Mouse (Mus musculus): ENCODE data around the gene Wasf2. TPM values are rescaled to one million over a fixed set of nuclear protein-coding genes. Genes with fewer than 3 reads are reported as not detected.

Gene Wasf2
- polyA plus RNA-seq, 1 experiment, result 163 TPM

- TF ChIP-seq POLR2A (IDR thresholded peaks at IDR 0.05; ENCODE audit: control insufficient read depth, extremely low read depth, insufficient read depth, low read length, poor library complexity) (no peak), CTCF (IDR thresholded peaks at IDR 0.05; ENCODE audit: borderline replicate concordance, control insufficient read depth, extremely low read depth, insufficient read depth, low read length, poor library complexity) (no peak)
Measured at GRCm38 (mm10) chr4:133195014-133195413, 64.7 kb downstream of the Wasf2 start.

DNA sequence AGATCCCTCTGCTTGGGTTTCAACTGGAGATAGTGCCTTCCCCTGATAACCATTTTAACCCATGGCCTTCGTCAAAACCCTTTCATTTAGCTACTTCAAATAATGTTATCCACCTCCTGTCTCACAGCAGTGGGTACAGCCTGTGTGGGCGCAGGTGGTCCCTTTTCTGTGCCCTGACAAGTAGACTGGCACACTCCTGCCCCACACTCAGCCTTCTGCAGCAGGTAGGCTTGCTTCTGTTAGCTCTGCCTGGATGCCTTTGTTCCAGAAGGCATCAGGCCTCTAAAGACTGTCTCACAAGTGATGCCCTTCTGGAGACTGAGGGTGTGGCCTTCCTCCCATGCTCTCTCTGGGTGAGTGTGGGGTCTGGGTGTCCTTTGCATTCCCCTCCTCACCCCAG, 65.8 kb downstream of the Wasf2 start:
- DNase-seq, result no peak
- Histone ChIP-seq H3K4me1 (replicated peaks; ENCODE audit: control insufficient read depth, insufficient read depth, low read length) (peaks cover 27% of the 10 kb centered on the region), H3K27ac (ENCODE audit: control insufficient read depth, insufficient read depth, low read length) (peak overlapping the region; percentile 64), H3K36me3 (ENCODE audit: control insufficient read depth, insufficient read depth, low read length) (peaks cover 47% of the 10 kb centered on the region), H3K4me3 (ENCODE audit: control insufficient read depth, insufficient read depth, low read length) (no peak overlapping the region), H3K27me3 (ENCODE audit: control insufficient read depth, insufficient read depth, low read length) (no peaks in the 10 kb centered on the region)
- TF ChIP-seq CTCF (IDR thresholded peaks at IDR 0.05; ENCODE audit: borderline replicate concordance, control insufficient read depth, extremely low read depth, insufficient read depth, low read length, poor library complexity) (no peak), POLR2A (IDR thresholded peaks at IDR 0.05; ENCODE audit: control insufficient read depth, extremely low read depth, insufficient read depth, low read length, poor library complexity) (no peak)
- WGBS, result 33% methylated on average over 2 of the region's 2 CpGs

More at GRCm38 (mm10) chr4:133195014-133195413, 64.7 kb downstream of the Wasf2 start:
- Histone ChIP-seq H3K4me1 (replicated peaks; ENCODE audit: control insufficient read depth, insufficient read depth, low read length) (peaks cover 27% of the 10 kb centered on the region), H3K27me3 (ENCODE audit: control insufficient read depth, insufficient read depth, low read length) (no peaks in the 10 kb centered on the region), H3K36me3 (ENCODE audit: control insufficient read depth, insufficient read depth, low read length) (peaks cover 59% of the 10 kb centered on the region), H3K4me3 (ENCODE audit: control insufficient read depth, insufficient read depth, low read length) (no peak overlapping the region), H3K27ac (ENCODE audit: control insufficient read depth, insufficient read depth, low read length) (no peak overlapping the region)
- no peak for DNase-seq
- WGBS, result 72% methylated on average over 4 of the region's 4 CpGs

DNA sequence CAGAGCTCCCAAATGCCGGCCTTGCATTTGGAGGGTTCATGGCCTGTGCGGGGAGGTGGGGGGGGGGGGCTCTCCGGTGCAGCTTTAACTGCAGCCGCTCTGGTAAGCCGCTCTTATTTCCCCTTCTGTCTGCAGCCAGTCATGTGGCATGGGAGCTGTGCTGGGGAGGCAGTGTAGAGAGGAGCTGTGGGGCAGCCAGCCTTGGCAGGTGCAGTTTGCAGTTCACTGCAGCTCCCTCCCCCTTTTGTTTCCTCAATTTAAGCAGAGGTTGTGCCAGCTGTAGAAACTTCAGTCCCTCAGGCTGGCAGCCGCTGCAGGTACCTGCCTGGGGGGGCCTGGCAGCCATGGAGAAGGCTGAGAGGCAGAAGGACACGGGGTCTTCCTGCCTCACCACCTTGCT, 66.5 kb downstream of the Wasf2 start:
- DNase-seq, result peak; percentile 70
- 9% methylated on average over 7 of the region's 7 CpGs for WGBS
- Histone ChIP-seq H3K27ac (ENCODE audit: control insufficient read depth, insufficient read depth, low read length) (peak overlapping the region; percentile 64), H3K27me3 (ENCODE audit: control insufficient read depth, insufficient read depth, low read length) (no peaks in the 10 kb centered on the region), H3K36me3 (ENCODE audit: control insufficient read depth, insufficient read depth, low read length) (peaks cover 40% of the 10 kb centered on the region), H3K4me1 (replicated peaks; ENCODE audit: control insufficient read depth, insufficient read depth, low read length) (peaks cover 27% of the 10 kb centered on the region), H3K4me3 (ENCODE audit: control insufficient read depth, insufficient read depth, low read length) (no peak overlapping the region)
- 0 out of 2 replicates have a peak, but pooled peaks have one; percentile 31 for TF ChIP-seq CTCF (IDR thresholded peaks at IDR 0.05; ENCODE audit: borderline replicate concordance, control insufficient read depth, extremely low read depth, insufficient read depth, low read length, poor library complexity)
- TF ChIP-seq POLR2A (IDR thresholded peaks at IDR 0.05; ENCODE audit: control insufficient read depth, extremely low read depth, insufficient read depth, low read length, poor library complexity), result 0 out of 2 replicates have a peak, but pooled peaks have one; percentile 4

DNA sequence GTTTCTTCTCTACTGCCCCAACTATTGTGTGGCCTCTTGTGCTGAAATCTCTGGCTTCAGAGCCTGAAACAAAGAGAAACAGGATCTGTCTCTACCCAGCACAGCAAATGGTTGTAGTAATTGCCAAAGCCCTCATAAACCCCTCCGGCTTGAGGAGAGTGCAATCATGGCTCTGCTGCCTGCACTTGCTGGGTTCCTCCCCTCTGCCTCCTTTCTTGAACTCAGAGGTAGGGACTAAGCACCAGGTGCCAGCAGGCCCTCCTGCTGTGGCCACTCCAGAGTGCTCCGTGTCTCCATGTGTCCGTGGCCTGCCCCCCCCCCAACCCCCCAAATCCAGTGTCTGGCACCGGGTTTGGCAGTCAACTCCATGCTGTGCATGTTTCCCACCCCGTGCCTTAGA, 67.0 kb downstream of the Wasf2 start:
- H3K27ac ChIP-seq (ENCODE audit: control insufficient read depth, insufficient read depth, low read length), result peak overlapping the region; percentile 33
- H3K4me3 ChIP-seq (ENCODE audit: control insufficient read depth, insufficient read depth, low read length), result no peak overlapping the region
- peaks cover 27% of the 10 kb centered on the region for H3K4me1 ChIP-seq (replicated peaks; ENCODE audit: control insufficient read depth, insufficient read depth, low read length)
- H3K36me3 ChIP-seq (ENCODE audit: control insufficient read depth, insufficient read depth, low read length), result peaks cover 35% of the 10 kb centered on the region
- no peak for DNase-seq
- TF ChIP-seq POLR2A (IDR thresholded peaks at IDR 0.05; ENCODE audit: control insufficient read depth, extremely low read depth, insufficient read depth, low read length, poor library complexity) (no peak), CTCF (IDR thresholded peaks at IDR 0.05; ENCODE audit: borderline replicate concordance, control insufficient read depth, extremely low read depth, insufficient read depth, low read length, poor library complexity) (no peak)
- H3K27me3 ChIP-seq (ENCODE audit: control insufficient read depth, insufficient read depth, low read length), result no peaks in the 10 kb centered on the region
- WGBS, result 90% methylated on average over 5 of the region's 5 CpGs

DNA sequence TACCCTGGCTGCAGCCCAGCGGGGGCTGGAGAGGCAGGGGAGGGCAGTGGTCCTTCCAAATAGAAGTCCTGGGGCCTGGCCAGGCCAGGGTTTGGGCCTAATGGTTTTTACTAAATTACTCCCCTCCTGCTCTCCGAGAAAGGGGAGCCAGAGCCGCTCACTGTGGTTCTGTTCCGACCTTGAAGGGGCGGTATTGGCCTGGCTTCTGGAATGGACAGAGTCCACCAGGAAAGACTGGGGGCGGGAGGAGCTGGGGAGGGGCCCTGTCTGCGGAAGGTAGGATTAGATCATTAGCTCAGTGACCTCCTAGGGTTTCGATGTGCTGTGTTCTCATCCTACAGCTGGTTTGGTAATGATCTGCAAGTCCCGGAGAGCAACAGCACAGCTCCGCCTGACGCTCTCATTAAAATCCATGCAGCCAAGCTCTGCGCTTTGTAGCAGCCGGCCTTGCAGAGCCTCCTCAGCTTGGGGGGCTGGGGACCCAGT, 67.5 kb downstream of the Wasf2 start:
- Histone ChIP-seq H3K27me3 (ENCODE audit: control insufficient read depth, insufficient read depth, low read length) (no peaks in the 10 kb centered on the region), H3K4me1 (replicated peaks; ENCODE audit: control insufficient read depth, insufficient read depth, low read length) (peaks cover 27% of the 10 kb centered on the region), H3K4me3 (ENCODE audit: control insufficient read depth, insufficient read depth, low read length) (no peak overlapping the region), H3K27ac (ENCODE audit: control insufficient read depth, insufficient read depth, low read length) (no peak overlapping the region), H3K36me3 (ENCODE audit: control insufficient read depth, insufficient read depth, low read length) (peaks cover 30% of the 10 kb centered on the region)
- no peak for TF ChIP-seq POLR2A (IDR thresholded peaks at IDR 0.05; ENCODE audit: control insufficient read depth, extremely low read depth, insufficient read depth, low read length, poor library complexity)
- TF ChIP-seq CTCF (IDR thresholded peaks at IDR 0.05; ENCODE audit: borderline replicate concordance, control insufficient read depth, extremely low read depth, insufficient read depth, low read length, poor library complexity), result no peak
- DNase-seq, result no peak
- 93% methylated on average over 13 of the region's 13 CpGs for WGBS

GRCm38 (mm10) chr4:133198337-133199180, 68.3 kb downstream of the Wasf2 start:
- whole genome bisulfite sequencing, result 91% methylated on average over 19 of the region's 19 CpGs
- Histone ChIP-seq H3K4me1 (replicated peaks; ENCODE audit: control insufficient read depth, insufficient read depth, low read length) (peaks cover 27% of the 10 kb centered on the region), H3K36me3 (ENCODE audit: control insufficient read depth, insufficient read depth, low read length) (peaks cover 23% of the 10 kb centered on the region), H3K27me3 (ENCODE audit: control insufficient read depth, insufficient read depth, low read length) (no peaks in the 10 kb centered on the region), H3K27ac (ENCODE audit: control insufficient read depth, insufficient read depth, low read length) (no peak overlapping the region), H3K4me3 (ENCODE audit: control insufficient read depth, insufficient read depth, low read length) (no peak overlapping the region)
- TF ChIP-seq CTCF (IDR thresholded peaks at IDR 0.05; ENCODE audit: borderline replicate concordance, control insufficient read depth, extremely low read depth, insufficient read depth, low read length, poor library complexity), result no peak
- TF ChIP-seq POLR2A (IDR thresholded peaks at IDR 0.05; ENCODE audit: control insufficient read depth, extremely low read depth, insufficient read depth, low read length, poor library complexity), result no peak
- no peak for DNase-seq

Measured in thymus, adult 2 months (tissue).